Mouse (Mus musculus) gastrocnemius, adult 2 months (tissue): ENCODE results near the gene Nckap1l. TPM values are rescaled to one million over a fixed set of nuclear protein-coding genes. Genes with fewer than 3 reads are reported as not detected.
A peak's percentile ranks its signal among the peaks of the same experiment; 100 is the strongest.
"Not testable (repeated sequence)": the region's sequence is repeated elsewhere in the genome, so short reads cannot be mapped to it uniquely, and the experiment has no call there.

Experiments used
- DNase-seq: peaks from one replicate; pipeline ENCODE4 v3.0.0; 2022
- H3K27ac ChIP-seq: fragments of 200-600 bp; 2 replicates; pipeline ENCODE4 v1.8.1; 2022; ENCODE audit warnings: mild to moderate bottlenecking
- H3K4me3 ChIP-seq: fragments of 200-600 bp; 2 replicates; pipeline ENCODE4 v1.8.1; 2022; ENCODE audit warnings: mild to moderate bottlenecking, moderate library complexity
- CTCF ChIP-seq: fragments of 200-600 bp; IDR thresholded peaks from 2 replicates; pipeline ENCODE4 v1.8.1; 2022; ENCODE audit warnings: antibody characterized with exemption, mild to moderate bottlenecking, moderate library complexity
- intact Hi-C: fragments of 180-260 bp; cut with DNase I; formaldehyde crosslinking; loops from one replicate; pipeline ENCODE4 v1.15.1; 2025
- long read RNA-seq, 2 experiments: library from polyadenylated mRNA; stranded (forward); transcript quantifications; one replicate each; pipeline ENCODE4 v2.0.0; 2021
- total RNA-seq, 2 experiments: library from RNA; stranded (reverse); gene quantifications; 2 replicates each; pipeline ENCODE4 v1.2.3; 2021

Gene Nckap1l
- under 1 TPM; 0.79 to 0.98 TPM for total RNA-seq
- long read RNA-seq, experiment 1, full-length matches to known transcripts, result 1 of 1 reads
- long read RNA-seq, experiment 1, partial matches to known transcripts, result 0 of 1 reads
- long read RNA-seq, experiment 1, other reads (novel, unspliced or antisense), result 0 of 1 reads
- long read RNA-seq, experiment 2, result 0 reads

- no peak for TF ChIP-seq CTCF
- peak within 1 kb of the TSS; percentile 47 for H3K4me3 ChIP-seq
- intact Hi-C loops, result no loop called here
- H3K27ac ChIP-seq, result no peak within 1 kb of the TSS
- DNase-seq, result peak; percentile 26
Measured at GRCm38 (mm10) chr15:103453551-103454218, at the start of gene Nckap1l. Gene Nckap1l, plus strand, starts transcription at chr15:103453794.

DNA sequence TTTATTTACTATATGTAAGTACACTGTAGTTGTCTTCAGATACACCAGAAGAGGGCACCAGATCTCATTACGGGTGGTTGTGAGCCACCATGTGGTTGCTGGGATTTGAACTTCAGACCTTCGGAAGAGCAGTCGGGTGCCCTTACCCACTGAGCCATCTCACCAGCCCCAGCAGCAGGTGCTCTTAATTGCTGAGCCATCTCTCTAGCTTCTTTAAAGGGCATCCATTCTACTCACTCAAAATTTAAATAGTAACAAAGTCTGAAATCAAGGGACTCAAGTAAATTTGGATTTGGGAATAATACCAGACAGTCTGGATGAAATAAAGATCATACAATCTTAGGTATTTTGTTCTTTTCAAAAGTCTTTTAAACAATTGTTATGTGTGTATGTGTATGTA is 48.0 kb upstream of the Nckap1l start:
- H3K27ac ChIP-seq, intact Hi-C loops, DNase-seq, H3K4me3 ChIP-seq: not testable (repeated sequence)

DNA sequence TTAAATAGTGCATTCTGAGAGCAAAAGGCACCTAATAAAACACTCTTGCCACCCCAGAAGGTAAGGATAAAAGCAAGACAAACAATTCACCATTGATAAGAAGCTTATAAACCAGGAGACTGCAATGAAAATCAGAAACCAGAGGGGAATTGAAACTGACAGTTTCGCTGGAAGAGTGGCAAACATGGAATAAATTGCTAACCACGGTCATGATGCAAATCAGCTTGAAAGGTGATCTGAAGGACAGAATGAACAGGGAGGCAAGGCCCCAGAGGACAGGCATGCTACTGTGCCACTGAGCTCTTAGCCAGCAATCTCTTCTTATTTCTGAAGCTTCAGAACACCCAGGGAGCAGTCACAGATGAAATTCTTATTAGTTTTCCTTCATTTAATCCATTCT is 26.6 kb upstream of the Nckap1l start:
- Histone ChIP-seq H3K4me3 (no peak overlapping the region), H3K27ac (no peak overlapping the region)
- intact Hi-C loops, result no loop called here
- TF ChIP-seq CTCF, result no peak
- no peak for DNase-seq

DNA sequence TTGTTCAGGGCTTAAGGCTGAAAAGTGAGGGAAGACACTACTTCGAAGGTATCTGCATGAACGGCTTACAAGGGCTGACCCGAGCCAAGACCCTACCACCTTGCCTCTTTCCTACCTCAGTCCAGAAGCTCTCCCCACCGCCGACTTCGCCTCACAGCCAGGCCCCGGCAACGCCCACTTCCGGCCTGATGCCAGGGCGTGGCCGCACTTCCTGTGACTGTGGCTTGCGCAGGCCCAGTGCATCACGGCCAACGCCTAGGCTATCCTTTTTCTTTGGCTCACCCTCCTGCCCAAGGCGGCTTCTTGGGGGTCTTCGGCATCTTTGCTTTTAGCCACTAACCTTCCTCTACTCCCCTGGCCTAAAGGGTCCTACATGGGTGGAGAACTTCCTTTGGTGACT is 23.4 kb upstream of the Nckap1l start, which contains the start of gene Gtsf1:
Gene Gtsf1, minus strand, starts transcription at position 230 of the 400 bp plus-strand sequence.
- no peak for DNase-seq
- intact Hi-C loops, result no loop called here
- TF ChIP-seq CTCF, result no peak
- Histone ChIP-seq H3K4me3 (no peak within 1 kb of the TSS), H3K27ac (no peak within 1 kb of the TSS)

GRCm38 (mm10) chr15:103445966-103446365 is 7.6 kb upstream of the Nckap1l start:
- DNase-seq, H3K4me3 ChIP-seq, intact Hi-C loops, H3K27ac ChIP-seq: not testable (repeated sequence)

GRCm38 (mm10) chr15:103448369-103448768 is 5.2 kb upstream of the Nckap1l start, which contains the start of gene Gtsf2:
Gene Gtsf2, minus strand, starts transcription at chr15:103448469.
- Histone ChIP-seq H3K4me3 (no peak within 1 kb of the TSS), H3K27ac (no peak within 1 kb of the TSS)
- no peak for DNase-seq
- intact Hi-C loops, result no loop called here
- no peak for TF ChIP-seq CTCF

- no peak for TF ChIP-seq CTCF
- Histone ChIP-seq H3K27ac (no peak overlapping the region), H3K4me3 (peak overlapping the region; percentile 47)
- intact Hi-C loops, result no loop called here
- no peak for DNase-seq
Measured at GRCm38 (mm10) chr15:103454449-103454848, 855 bp downstream of the Nckap1l start.

DNA sequence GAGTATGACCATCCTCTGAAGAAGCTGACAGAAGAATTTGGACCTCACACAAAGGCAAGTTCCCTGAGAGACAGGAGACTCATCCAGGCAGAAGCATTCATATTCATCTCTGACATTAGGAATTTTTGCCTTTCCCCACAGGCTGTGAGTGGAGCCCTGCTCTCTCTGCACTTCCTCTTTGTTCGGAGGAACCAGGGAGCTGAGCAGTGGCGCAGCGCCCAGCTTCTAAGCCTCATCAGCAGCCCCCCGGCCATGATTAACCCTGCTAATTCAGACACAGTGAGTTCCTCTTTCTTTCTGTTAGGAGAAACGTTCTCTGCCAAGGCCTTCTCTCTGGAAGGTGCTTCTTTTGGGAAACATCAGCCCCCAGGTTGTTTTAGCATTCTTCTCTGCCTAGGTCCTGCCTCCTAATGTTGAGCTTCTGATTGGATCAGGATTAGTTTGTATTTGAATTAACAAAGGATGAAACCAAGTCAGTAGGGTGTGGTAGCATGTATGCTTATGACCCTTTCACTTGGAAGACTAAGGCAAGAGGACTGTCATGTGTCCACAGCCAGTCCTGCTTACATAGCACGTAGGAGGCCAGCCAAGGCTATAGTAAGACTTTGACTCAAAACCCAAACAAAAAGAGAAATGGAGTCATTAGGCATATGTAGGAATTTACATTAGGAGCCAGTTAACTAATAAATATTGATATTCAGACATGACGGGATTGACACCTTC is 9.1 kb downstream of the Nckap1l start:
- no peak overlapping the region for H3K27ac ChIP-seq
- intact Hi-C loops, result no loop called here
- no peak overlapping the region for H3K4me3 ChIP-seq
- no peak for TF ChIP-seq CTCF
- DNase-seq, result no peak

DNA sequence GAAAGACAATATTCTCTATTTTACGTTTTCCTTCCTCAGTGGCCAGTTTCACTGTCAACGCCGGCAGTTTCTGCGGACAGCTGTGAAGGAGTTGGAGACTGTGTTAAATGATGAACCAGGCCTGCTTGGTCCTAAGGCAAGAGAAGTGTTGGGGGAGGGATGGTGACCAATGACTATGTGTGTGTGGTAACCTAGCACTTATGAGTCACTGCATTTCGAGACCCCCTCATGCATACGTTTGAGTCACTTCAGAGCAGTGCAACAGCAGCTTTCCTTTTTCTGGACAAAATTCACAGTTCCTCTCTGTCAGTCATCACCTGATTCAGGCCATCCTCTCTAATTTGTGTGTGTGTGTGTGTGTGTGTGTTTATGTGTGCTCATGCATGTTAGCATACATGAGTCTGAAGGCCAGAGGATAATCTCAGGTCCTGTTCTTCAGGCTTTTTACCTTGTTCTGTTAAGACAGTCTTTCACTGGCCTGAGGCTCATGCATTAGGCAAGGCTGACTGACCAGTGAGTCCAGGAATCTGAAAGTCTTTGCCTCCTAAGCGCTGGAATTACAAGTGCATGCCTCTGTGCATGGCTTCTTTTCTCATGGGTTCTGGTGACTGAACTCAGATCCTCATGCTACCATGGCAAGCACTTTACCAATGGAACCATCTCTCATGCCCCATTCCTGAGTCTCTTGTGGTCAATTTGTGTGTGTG is 18.0 kb downstream of the Nckap1l start:
- TF ChIP-seq CTCF, result no peak
- no peak overlapping the region for H3K27ac ChIP-seq
- no peak overlapping the region for H3K4me3 ChIP-seq
- intact Hi-C loops, result no loop called here
- DNase-seq, result no peak

- no peak overlapping the region for H3K27ac ChIP-seq
- DNase-seq, result no peak
- no peak for TF ChIP-seq CTCF
- H3K4me3 ChIP-seq, result no peak overlapping the region
- intact Hi-C loops, result no loop called here
Measured at GRCm38 (mm10) chr15:103472265-103472664, 18.7 kb downstream of the Nckap1l start.

- Histone ChIP-seq H3K4me3 (no peak overlapping the region), H3K27ac (no peak overlapping the region)
- DNase-seq, result no peak
- TF ChIP-seq CTCF, result no peak
- intact Hi-C loops, result no loop called here
Measured at GRCm38 (mm10) chr15:103473182-103473581, 19.6 kb downstream of the Nckap1l start.

DNA sequence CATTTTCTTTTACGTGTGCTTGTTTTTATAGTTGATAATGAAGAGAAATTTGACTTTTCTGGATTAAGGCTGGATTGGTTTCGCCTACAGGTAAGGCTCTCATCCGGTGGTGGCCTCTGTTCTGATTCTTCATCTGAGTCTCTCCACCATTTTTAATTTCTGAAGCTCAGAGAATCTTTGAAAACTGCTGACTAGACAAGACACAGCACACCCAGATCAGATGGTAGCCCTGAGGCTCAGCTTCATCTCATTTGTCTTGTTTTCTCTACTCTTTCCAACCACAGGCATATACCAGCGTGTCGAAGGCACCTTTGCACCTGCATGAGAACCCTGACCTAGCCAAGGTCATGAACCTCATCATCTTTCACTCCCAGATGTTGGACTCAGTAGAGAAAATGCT is 20.2 kb downstream of the Nckap1l start:
- no peak for DNase-seq
- Histone ChIP-seq H3K4me3 (no peak overlapping the region), H3K27ac (no peak overlapping the region)
- no peak for TF ChIP-seq CTCF
- intact Hi-C loops, result no loop called here
